Mouse (Mus musculus): ENCODE measurements around the gene Pdap1.

- TF ChIP-seq MYB (IDR thresholded peaks at IDR 0.05; ENCODE audit: low read depth, low read length) (no peak), MAFK (IDR thresholded peaks at IDR 0.05; ENCODE audit: borderline replicate concordance, low read depth, low read length) (no peak), CTCF (IDR thresholded peaks at IDR 0.05 in 2 of 3, conservative IDR thresholded peaks at IDR 0.05 in 1 of 3; ENCODE audit: control insufficient read depth in 1 of 3, insufficient read depth in 1 of 3, low read depth in 2 of 3, low read length in 3 of 3, poor library complexity in 1 of 3, severe bottlenecking in 1 of 3) (no peak), EP300 (IDR thresholded peaks at IDR 0.05; ENCODE audit: low read depth in 1 of 2, low read length in 2 of 2) (no peak), RCOR1 (IDR thresholded peaks at IDR 0.05; ENCODE audit: low read depth, low read length) (no peak), KAT2A (conservative IDR thresholded peaks at IDR 0.05; ENCODE audit: low read depth, low read length) (no peak), POLR2A (IDR thresholded peaks at IDR 0.05; ENCODE audit: control insufficient read depth in 1 of 2, insufficient read depth in 1 of 2, low read depth in 1 of 2, low read length in 2 of 2, poor library complexity in 1 of 2) (no peak), ZC3H11A (IDR thresholded peaks at IDR 0.05; ENCODE audit: low read depth, low read length) (no peak), POLR2AphosphoS2 (IDR thresholded peaks at IDR 0.05; ENCODE audit: low read length) (no peak), MYC (IDR thresholded peaks at IDR 0.05; ENCODE audit: low read depth, low read length) (no peak), MEF2A (IDR thresholded peaks at IDR 0.05; ENCODE audit: extremely low read depth, insufficient replicate concordance, low read depth, low read length, poor library complexity, severe bottlenecking) (no peak), NELFE (IDR thresholded peaks at IDR 0.05; ENCODE audit: low read depth, low read length) (no peak)
Measured at GRCm38 (mm10) chr5:145140611-145141010, 573 bp upstream of the Pdap1 start.

Data from MEL (cell line).